Mouse (Mus musculus): ENCODE measurements around the gene Sema3f.

DNA sequence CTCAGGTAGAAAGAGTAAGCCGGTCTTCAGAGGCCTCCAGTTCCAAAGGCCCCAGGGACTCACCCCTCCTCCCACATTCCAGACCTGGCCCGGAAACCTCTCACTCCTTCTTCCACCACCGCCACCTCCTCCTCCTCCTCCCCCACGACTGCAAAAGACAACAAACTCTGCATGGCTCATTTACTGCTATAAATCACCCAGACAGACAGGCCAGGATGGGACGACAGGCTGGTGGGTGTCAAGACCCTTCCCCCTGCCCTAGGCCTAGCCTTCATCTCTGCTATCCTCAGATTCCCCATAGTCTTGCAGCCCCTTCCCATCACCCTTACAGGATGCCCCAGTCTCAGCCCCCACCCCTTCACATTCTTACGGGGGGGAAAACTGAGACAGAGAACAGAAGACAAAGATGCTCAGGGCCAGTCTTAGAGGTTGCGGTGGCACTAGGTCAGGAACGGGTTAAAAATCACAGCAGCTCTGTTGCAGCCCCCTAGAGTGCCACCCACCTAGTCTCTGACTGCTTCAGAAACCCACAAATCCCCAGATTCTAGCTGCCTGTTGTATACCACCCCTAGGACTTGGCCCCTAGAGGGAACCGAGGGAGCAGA is 10.8 kb downstream of the Sema3f start:
- TF ChIP-seq POLR2A (IDR thresholded peaks at IDR 0.05; ENCODE audit: low read depth, low read length) (no peak), CTCF (IDR thresholded peaks at IDR 0.05; ENCODE audit: borderline replicate concordance, insufficient read depth, low read length) (no peak)
